Mouse (Mus musculus) heart, postnatal 0 days (tissue): ENCODE data around the gene Stpg3. TPM values are rescaled to one million over a fixed set of nuclear protein-coding genes. Genes with fewer than 3 reads are reported as not detected.
A peak's percentile ranks its signal among the peaks of the same experiment; 100 is the strongest.

Experiments used
- ATAC-seq: fragments of 200-750 bp; cut with Nextera tagmentation; 2 replicates; pipeline ENCODE4 v1.8.0; 2017; ENCODE audit warnings: low read depth, moderate number of reproducible peaks, moderate library complexity; ENCODE audit not compliant: insufficient read depth
- DNase-seq: peaks from one replicate; pipeline ENCODE4 v3.0.0-alpha.2; 2016; ENCODE audit warnings: low spot score
- H3K27ac ChIP-seq: fragments of 300-500 bp; sonication (generic); 2 replicates; pipeline ENCODE4 v1.5.1; 2014; ENCODE audit warnings: low read depth, mild to moderate bottlenecking
- H3K27me3 ChIP-seq: fragments of 300-500 bp; sonication (generic); 2 replicates; pipeline ENCODE4 v1.6.1; 2014; ENCODE audit warnings: low read length, mixed read lengths; ENCODE audit not compliant: control insufficient read depth, insufficient read depth
- H3K36me3 ChIP-seq: fragments of 300-500 bp; sonication (generic); replicated peaks from 2 replicates; pipeline ENCODE4 v1.6.1; 2014; ENCODE audit warnings: low read length, mixed read lengths; ENCODE audit not compliant: control insufficient read depth, insufficient read depth
- H3K4me1 ChIP-seq: fragments of 300-500 bp; sonication (generic); 2 replicates; pipeline ENCODE4 v1.6.1; 2014; ENCODE audit warnings: antibody characterized with exemption; ENCODE audit not compliant: control insufficient read depth, insufficient read depth
- H3K4me2 ChIP-seq: fragments of 300-500 bp; sonication (generic); 2 replicates; pipeline ENCODE4 v1.6.1; 2014; ENCODE audit warnings: low read depth, mild to moderate bottlenecking, low read length, moderate library complexity
- H3K4me3 ChIP-seq: fragments of 300-500 bp; sonication (generic); 2 replicates; pipeline ENCODE4 v1.5.1; 2014; ENCODE audit warnings: low read depth, low read length
- H3K9ac ChIP-seq: fragments of 300-500 bp; sonication (generic); replicated peaks from 2 replicates; pipeline ENCODE4 v1.6.1; 2014; ENCODE audit warnings: low read depth, low read length, mixed read lengths
- H3K9me3 ChIP-seq: fragments of 300-500 bp; sonication (generic); replicated peaks from 2 replicates; pipeline ENCODE4 v1.6.1; 2016; ENCODE audit warnings: low read length; ENCODE audit not compliant: control insufficient read depth
- CTCF ChIP-seq: IDR thresholded peaks from 2 replicates; pipeline ENCODE4 v1.5.1; 2016; ENCODE audit warnings: antibody characterized with exemption, control low read depth, low read depth
- EP300 ChIP-seq: IDR thresholded peaks from 2 replicates; pipeline ENCODE4 v1.6.1; 2016; ENCODE audit warnings: antibody characterized with exemption, low read depth
- WGBS: fragments of 180-500 bp; shearing (Covaris S2); extraction: QIAGEN DNeasy Blood & Tissue Kit; methylation state at CpG from one replicate; pipeline ENCODE4 v1.1.7; 2014; 5-methylcytosine and 5-hydroxymethylcytosine counted together
- polyA plus RNA-seq: library from polyadenylated mRNA; unstranded; fragments of >200 nt; fragmentation: Nextera tagmentation; extraction: Ambion mirVana; gene quantifications from 2 replicates; pipeline ENCODE4 v1.2.1, GENCODE M21; 2015
- total RNA-seq: library from RNA; depleted of rRNA; stranded (reverse); fragments of >200 nt; gene quantifications from 2 replicates; pipeline ENCODE4 v1.2.3, GENCODE M21; 2014; ENCODE audit warnings: low replicate concordance

Stpg3 gene
- total and polyA plus RNA-seq, 2 experiments from 2014 or later = not detected

DNA sequence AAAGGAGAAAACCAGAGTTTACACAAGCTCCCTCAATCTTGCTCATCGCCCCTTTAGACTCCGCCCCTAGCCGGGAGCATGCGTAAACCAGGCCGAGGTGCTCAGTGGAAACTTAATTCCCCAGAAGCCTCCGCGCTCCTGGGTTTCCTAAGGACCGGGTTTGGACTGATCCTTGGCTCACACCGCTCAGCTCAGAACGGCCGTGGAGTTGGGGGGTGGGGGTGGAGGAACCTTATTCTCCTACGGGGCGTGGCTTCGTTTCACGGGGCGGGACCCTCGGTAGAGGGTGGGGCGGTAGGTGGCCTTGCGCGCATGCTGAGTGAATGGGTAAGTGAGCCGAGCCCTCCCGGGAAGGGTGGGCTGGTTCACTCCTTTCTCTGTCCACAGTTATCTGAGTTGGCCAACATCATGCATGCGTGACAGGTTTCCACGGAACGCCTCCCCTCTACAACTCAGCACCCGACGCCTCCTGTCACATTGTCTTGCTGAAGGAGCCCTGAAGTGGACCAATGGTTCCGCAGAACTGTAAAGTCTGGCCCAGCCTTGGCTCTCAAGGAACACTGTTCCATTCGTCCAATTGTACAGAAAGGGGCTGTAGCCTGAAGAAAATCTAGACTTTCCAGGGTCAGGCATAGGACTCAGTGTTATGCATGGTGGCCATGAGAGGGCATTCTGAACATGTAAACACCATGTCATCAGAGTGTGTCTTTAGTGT lies 26.4 kb upstream of the Stpg3 start:
- DNase-seq (peak; percentile 47), ATAC-seq (peak; percentile 56)
- Histone ChIP-seq H3K9me3 (no peaks in the 10 kb centered on the region), H3K27ac (no peak overlapping the region), H3K9ac (no peak overlapping the region; the same call in 1 of the 2 replicates), H3K27me3 (peaks cover 47% of the 10 kb centered on the region), H3K4me3 (peak overlapping the region; percentile 36), H3K4me1 (peaks cover 7% of the 10 kb centered on the region), H3K36me3 (no peaks in the 10 kb centered on the region), H3K4me2 (peak overlapping the region; percentile 57)
- WGBS = 2% methylated on average over 29 of the region's 29 CpGs
- TF ChIP-seq CTCF = no peak
- no peak for TF ChIP-seq EP300

DNA sequence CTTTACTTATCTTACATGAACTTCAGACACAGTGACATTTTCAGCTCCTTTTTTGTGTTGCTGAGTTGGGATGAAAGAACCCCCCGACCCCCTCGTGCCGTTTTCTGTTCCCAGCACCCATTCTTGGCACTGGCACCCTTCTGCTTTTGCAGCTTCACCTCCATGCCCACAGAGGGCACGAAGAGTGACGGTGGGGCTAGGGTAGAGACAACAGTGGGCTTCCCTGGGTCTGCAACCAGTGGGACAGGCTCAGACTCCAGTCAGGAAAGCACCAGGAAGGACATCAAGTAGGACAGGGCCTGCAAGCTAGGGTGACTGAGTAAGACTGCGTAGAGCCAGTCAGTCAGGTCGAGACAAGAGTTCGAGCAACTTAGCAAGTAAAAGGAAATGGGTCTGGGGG lies 25.9 kb upstream of the Stpg3 start:
- Histone ChIP-seq H3K9me3 (no peaks in the 10 kb centered on the region), H3K9ac (no peak overlapping the region), H3K36me3 (no peaks in the 10 kb centered on the region), H3K27me3 (peaks cover 47% of the 10 kb centered on the region), H3K4me2 (peak overlapping the region; percentile 57), H3K27ac (no peak overlapping the region), H3K4me1 (peaks cover 7% of the 10 kb centered on the region), H3K4me3 (peak overlapping the region; percentile 36; the same call in 1 of the 2 replicates)
- WGBS = 58% methylated on average over 8 of the region's 8 CpGs
- ATAC-seq (no peak), DNase-seq (no peak)
- TF ChIP-seq EP300 = no peak
- no peak for TF ChIP-seq CTCF

DNA sequence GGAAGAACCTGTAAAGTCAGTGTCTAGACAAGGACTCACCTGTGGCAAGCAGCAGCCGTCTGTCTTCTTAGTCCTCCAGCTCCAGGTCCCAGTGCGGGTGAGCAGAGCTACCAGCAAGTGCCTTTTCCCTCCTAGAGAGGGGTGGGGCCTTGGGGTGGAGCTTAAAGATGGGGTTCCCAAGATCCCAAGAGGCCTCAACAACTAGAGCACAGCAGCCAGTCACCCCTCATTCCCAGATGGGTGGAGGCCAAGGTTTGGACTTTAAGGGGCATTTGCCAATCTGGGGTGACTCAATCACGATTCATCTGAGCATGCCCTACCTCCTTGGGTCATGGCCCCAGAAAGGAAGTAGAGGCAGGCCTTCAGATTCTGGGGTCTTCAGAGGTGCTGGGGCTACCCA lies 25.3 kb upstream of the Stpg3 start:
- Histone ChIP-seq H3K9me3 (no peaks in the 10 kb centered on the region), H3K27me3 (peaks cover 51% of the 10 kb centered on the region), H3K4me2 (no peak overlapping the region), H3K27ac (no peak overlapping the region), H3K9ac (no peak overlapping the region), H3K36me3 (no peaks in the 10 kb centered on the region), H3K4me1 (peaks cover 7% of the 10 kb centered on the region), H3K4me3 (no peak overlapping the region)
- no peak for TF ChIP-seq EP300
- no peak for TF ChIP-seq CTCF
- DNase-seq = no peak
- no peak for ATAC-seq
- 77% methylated on average over 3 of the region's 3 CpGs for WGBS

GRCm38 (mm10) chr2:25238106-25238505 lies 23.7 kb upstream of the Stpg3 start:
- H3K9me3 ChIP-seq = no peaks in the 10 kb centered on the region
- peaks cover 7% of the 10 kb centered on the region for H3K4me1 ChIP-seq
- TF ChIP-seq EP300 (no peak), CTCF (no peak)
- no peak overlapping the region for H3K4me3 ChIP-seq
- H3K27ac ChIP-seq = no peak overlapping the region
- DNase-seq (no peak), ATAC-seq (no peak)
- no peaks in the 10 kb centered on the region for H3K36me3 ChIP-seq
- H3K4me2 ChIP-seq = no peak overlapping the region
- H3K9ac ChIP-seq = no peak overlapping the region
- peaks cover 47% of the 10 kb centered on the region for H3K27me3 ChIP-seq

GRCm38 (mm10) chr2:25237522-25237921 lies 23.1 kb upstream of the Stpg3 start:
- Histone ChIP-seq H3K4me3 (no peak overlapping the region), H3K27me3 (peaks cover 41% of the 10 kb centered on the region), H3K4me2 (no peak overlapping the region), H3K4me1 (peaks cover 7% of the 10 kb centered on the region), H3K36me3 (no peaks in the 10 kb centered on the region), H3K9me3 (no peaks in the 10 kb centered on the region), H3K27ac (no peak overlapping the region), H3K9ac (no peak overlapping the region)
- TF ChIP-seq EP300 (no peak), CTCF (no peak)
- WGBS = 47% methylated on average over 4 of the region's 4 CpGs
- ATAC-seq = no peak
- DNase-seq = no peak

DNA sequence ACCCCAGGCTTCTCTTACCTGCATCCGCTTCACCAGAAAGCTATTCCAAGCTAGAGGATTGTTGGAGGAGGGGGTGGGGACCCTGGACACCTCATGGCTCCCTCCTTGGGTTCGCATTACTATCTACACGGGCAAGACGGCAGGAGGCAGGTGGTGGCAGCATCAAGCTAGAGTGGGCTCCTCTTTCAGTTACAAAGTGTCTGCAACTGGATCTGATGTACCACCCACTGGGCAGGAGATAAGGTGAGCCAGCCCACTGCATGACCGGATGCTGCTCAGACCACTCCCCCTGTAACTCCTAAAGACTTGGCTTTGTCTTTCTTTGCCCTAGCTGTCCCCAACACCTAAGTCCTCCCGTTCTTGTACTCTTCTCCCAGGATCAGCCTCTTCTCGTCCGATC lies 22.2 kb upstream of the Stpg3 start, which contains the start of gene Rnf224:
Gene Rnf224 (minus strand): TSS at position 174 of the 400 bp plus-strand sequence.
- ATAC-seq = no peak
- DNase-seq = no peak
- peaks cover 32% of the 10 kb centered on the region for H3K27me3 ChIP-seq
- no peak within 1 kb of the TSS for H3K27ac ChIP-seq
- no peak within 1 kb of the TSS for H3K9ac ChIP-seq
- H3K4me3 ChIP-seq = no peak within 1 kb of the TSS
- WGBS = 25% methylated on average over 8 of the region's 8 CpGs
- H3K9me3 ChIP-seq = no peaks in the 10 kb centered on the region
- no peaks in the 10 kb centered on the region for H3K36me3 ChIP-seq
- peaks cover 7% of the 10 kb centered on the region for H3K4me1 ChIP-seq
- H3K4me2 ChIP-seq = no peak within 1 kb of the TSS
- no peak for TF ChIP-seq CTCF
- TF ChIP-seq EP300 = no peak
